Mouse (Mus musculus): ENCODE measurements at regions not wholly inside any gene's neighbourhood (a gene's known extent, or its start where the extent isn't known, plus 50 kb on each side); places are given as distances from the start of the nearest gene placed in this dataset.

- TF ChIP-seq CTCF (IDR thresholded peaks at IDR 0.05) (no peak), EP300 (IDR thresholded peaks at IDR 0.05; ENCODE audit: insufficient read depth, low read depth, low read length) (no peak), POLR2A (IDR thresholded peaks at IDR 0.05; ENCODE audit: insufficient read depth, low read depth, low read length) (no peak)
Measured at GRCm38 (mm10) chr3:35035234-35035633, 385.0 kb downstream of the Sox2 start.

Measured in heart, adult 2 months (tissue).